Mouse (Mus musculus) hindlimb bud, embryonic 11.5 days (tissue): ENCODE measurements around the gene Mlh1.

Experiments
- DNase-seq: peaks from one replicate; pipeline ENCODE4 v3.0.0-alpha.2; 2012; ENCODE audit warnings: low read depth, low spot score; ENCODE audit errors: extremely low spot score

Gene Mlh1

DNA sequence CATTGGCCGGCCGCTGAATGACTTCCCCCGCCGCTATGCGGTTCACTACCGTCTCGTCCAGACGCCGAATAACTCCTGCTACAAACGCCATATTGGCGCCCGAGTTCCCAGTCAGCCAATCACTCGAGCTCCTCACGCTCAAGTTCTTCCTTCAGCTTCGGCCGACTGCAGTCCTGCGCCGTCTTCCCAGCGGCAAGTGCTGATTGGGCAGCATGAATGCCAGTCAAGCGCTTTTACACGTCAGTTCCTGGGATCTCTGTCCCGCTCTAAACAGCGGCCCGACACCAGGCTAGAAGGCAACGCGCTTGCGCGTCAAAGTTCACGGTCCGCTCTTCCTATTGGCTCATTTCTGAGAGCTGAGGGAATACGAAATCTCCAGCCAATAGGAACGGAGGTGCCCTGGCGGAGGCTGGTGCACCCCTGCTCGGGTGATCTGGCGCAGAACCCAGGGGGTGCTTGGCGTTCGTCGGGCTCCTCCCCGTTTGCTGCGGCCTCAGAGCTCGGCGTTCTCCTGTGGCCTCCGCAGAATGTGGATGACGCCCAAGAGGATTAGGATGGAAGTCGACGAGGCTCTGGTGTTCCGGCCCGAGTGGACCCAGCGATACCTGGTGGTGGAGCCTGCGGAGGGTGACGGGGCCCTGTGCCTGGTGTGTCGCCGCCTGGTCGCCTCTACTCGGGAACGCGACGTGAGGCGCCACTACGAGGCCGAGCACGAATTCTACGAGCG is at the start of gene Mlh1, which contains the start of gene Epm2aip1:
Gene Mlh1, minus strand, starts transcription at position 358 of the 727 bp plus-strand sequence.
Gene Epm2aip1, plus strand, starts transcription at position 496 of the 727 bp plus-strand sequence.
- DNase-seq = peak; percentile 100

DNA sequence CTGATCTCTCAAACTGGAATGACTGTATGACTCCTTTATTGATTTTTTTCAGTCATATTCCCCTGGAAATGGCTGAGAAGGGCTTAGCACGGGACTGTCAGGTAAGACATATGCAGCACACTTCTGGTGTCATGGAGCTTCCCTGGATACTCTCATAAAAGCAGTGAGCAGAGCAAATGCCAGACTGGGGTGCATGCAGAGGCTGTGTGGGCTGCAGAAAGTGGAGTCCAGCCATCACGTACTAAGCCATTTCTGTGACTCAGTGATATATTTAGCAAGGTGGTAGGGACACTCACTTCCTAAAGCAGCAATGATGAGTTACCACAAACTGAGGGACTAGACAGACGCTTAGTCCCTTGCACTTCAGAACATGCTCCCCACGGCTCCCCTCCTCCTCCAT is 49.3 kb upstream of the Mlh1 start:
- DNase-seq = no peak

GRCm38 (mm10) chr9:111314219-111314618 is 42.6 kb upstream of the Mlh1 start:
- DNase-seq = no peak

GRCm38 (mm10) chr9:111313793-111314192 is 42.2 kb upstream of the Mlh1 start:
- DNase-seq = no peak

- DNase-seq = no peak
Measured at GRCm38 (mm10) chr9:111313299-111313698, 41.7 kb upstream of the Mlh1 start.

DNA sequence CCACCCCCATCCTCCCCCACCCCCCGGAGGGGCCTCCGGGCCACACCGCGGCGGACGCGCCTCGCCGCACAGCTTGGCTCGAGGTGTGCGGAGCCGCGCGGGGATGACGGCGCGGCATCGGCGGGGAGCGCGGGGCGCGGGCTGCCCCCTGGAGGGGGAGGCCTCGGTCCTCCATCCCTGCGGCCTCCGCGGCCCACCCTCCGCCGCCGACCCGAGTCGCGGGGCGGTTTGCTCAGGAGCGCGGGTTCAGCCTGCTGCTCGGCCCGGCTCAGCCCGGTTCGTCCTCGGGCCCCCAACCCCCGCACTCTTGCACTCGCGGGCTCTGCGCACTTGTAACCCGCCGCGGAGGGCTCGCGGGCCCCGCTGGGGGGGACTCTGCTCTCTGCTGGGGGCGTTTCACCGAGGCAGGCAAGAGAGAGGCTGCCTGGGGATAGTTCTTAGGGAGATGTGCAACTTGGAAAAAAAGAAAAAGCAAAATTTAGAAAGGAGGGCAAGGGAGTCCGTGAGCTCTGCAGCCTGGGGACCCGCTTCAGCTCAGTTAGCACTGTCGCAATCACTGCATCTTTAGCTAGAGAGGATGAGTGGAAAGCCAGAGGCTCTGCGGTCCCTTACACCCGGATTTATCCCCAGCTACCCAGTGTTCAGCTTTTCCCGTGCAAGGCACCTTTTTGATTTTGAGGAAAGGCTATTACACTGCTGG is 41.0 kb upstream of the Mlh1 start:
- no peak for DNase-seq

- DNase-seq = no peak
Measured at GRCm38 (mm10) chr9:111311843-111312441, 40.4 kb upstream of the Mlh1 start.

DNA sequence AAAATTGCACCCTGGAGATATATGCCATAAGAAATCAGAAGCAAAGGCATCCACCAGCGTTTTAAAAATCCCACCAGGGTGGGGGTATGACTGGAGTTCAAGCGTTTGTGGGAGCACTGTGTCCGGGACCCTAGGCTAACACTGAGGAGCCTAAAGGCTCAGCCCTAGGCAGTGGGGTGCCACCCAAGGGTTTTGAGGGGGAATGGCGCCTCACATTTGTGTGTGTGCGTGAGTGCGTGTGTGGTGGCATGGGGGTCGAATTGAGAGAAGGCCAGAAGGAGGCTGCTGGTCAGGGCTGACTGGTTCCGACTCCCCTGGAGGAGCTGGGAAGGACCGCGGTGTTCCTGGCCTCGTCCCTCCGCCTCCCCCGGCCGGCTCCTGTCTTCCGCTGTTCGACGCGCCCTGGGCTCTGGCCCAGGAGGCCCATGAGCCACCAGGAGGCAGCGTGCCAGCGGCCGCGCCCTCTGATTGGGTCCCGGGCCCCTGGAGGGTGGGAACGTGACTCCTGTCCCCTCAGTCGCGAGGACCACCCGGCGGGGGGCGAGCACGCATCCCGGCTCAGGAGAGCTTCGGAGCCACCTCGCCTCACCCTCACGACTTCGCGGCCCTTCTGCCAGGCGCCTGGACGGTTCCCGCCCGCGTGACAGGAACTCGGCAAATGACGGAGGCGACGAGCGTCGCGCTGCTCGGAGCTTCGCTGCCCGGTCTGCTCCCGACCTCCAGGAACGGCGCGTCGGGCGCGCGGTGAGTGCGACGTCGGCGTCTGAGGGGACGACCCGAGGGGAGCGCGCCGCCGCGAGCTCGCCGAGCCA is 39.6 kb upstream of the Mlh1 start, which contains the start of gene Trank1:
Gene Trank1, plus strand, starts transcription at position 709 of the 812 bp plus-strand sequence.
- DNase-seq = no peak

- DNase-seq = no peak
Measured at GRCm38 (mm10) chr9:111306142-111306541, 34.6 kb upstream of the Mlh1 start.

- no peak for DNase-seq
Measured at GRCm38 (mm10) chr9:111304036-111304435, 32.4 kb upstream of the Mlh1 start.

DNA sequence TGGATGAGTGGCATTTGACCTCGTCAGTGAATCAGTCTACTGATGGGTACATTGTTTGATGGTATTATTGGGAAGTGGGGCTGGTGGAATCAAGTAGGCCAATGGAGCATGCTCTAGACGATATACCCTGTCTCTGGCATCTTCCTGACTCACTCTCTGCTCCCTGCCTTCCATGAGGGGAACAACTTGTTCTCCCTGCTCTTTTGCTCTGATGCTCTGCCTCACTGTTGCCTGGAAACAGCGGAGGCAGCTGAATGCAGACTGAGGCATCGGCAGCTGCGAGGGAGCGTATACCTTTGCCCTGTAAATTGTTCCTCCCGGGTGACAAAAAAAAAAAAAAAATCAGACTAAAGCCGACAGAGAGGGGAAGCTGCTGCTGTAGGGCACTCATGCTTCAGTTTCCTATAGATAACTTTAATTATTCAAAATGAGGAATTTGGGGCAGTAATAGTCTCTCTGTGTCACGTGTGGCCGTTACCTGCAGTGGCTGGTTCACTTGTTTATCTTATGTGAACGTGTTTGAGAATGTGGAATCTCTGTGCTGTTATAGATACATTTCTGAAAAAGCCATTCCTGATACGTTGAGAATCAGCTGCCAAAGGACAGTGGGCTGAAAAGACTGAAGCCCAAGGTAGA is 30.7 kb upstream of the Mlh1 start:
- DNase-seq = no peak

- DNase-seq = no peak
Measured at GRCm38 (mm10) chr9:111298606-111299005, 27.0 kb upstream of the Mlh1 start.

GRCm38 (mm10) chr9:111296433-111296832 is 24.8 kb upstream of the Mlh1 start:
- DNase-seq = no peak

DNA sequence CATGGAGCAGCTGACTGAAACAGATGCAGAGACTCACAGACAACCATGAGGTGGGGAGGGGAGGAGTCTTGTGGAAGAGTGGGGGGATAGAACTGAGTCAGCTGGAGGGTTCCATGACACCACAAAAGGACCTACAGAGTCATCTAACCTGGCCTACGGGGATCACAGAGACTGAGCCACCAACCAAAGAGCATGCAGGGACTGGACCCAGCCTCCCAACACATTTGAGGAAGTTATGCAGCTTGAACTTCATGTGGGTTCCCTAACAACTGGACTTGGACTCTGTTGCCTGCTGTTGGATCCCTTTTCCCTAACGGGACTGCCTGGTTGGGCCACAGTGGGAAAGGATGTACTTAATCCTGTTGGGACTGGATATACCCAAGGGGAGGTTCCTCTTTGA is 23.7 kb upstream of the Mlh1 start:
- no peak for DNase-seq

GRCm38 (mm10) chr9:111294911-111295310 is 23.3 kb upstream of the Mlh1 start:
- no peak for DNase-seq

- DNase-seq = no peak
Measured at GRCm38 (mm10) chr9:111293234-111293633, 21.6 kb upstream of the Mlh1 start.

GRCm38 (mm10) chr9:111290539-111291100 is 19.0 kb upstream of the Mlh1 start:
- DNase-seq = no peak

DNA sequence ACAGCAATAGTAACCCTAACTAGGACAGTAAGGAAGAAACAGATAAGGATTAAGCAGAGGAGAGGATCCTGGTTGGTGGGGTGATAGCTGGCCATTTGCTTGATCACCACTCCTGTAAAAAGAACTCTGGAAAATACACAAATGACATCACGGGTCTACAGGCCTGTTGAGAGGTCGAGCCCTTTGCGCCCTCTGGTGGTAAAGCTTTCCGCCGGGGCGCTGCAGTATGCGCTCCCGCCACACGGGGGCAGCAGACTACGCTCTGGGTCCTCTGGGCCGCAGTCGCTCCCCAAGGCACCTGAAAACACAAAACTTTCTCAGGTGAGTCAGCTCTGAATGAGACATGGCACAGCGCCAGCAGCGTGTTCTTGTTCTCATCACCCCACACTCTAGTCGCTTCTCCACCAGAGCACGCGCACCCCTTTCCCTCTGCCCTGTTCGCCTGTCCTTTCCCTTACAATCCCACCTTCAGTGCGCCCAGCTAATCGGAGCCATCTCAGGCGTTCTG is 18.3 kb upstream of the Mlh1 start:
- DNase-seq = no peak

GRCm38 (mm10) chr9:111289294-111289831 is 17.8 kb upstream of the Mlh1 start:
- DNase-seq = no peak

DNA sequence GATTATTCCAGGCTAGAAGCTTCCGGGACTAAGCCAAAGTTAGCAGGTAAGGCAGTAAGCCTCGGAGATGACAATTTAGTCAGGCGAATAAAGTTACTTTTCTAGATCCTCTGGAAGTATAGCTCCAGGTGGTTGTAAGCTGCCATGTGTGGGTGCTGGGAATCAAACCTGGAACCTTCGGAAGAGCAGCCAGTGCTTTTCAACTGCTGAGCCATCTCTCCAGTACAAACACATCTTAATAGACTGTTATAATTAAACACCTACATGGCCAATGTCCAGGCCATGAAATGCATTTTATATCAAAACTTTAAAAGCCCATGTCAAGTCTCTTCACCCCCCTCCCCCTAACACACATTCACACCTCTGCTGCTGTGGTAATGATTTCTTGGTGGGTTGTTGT is 16.4 kb upstream of the Mlh1 start:
- no peak for DNase-seq
